Mouse (Mus musculus): ENCODE results near the gene Mxra8.

Mxra8 gene

GRCm38 (mm10) chr4:155837404-155838010 lies 2.0 kb upstream of the Mxra8 start:
- DNase-seq (ENCODE audit: low spot score), result no peak

GRCm38 (mm10) chr4:155838187-155839153 lies 1.0 kb upstream of the Mxra8 start:
- no peak for DNase-seq (ENCODE audit: low spot score)

GRCm38 (mm10) chr4:155840076-155841002 lies 859 bp downstream of the Mxra8 start:
- no peak for DNase-seq (ENCODE audit: low spot score)

- DNase-seq (ENCODE audit: low spot score), result peak; percentile 59
These were observed 1.5 kb downstream of the Mxra8 start for GRCm38 (mm10) chr4:155841003-155841454.

- DNase-seq (ENCODE audit: low spot score), result no peak
These were observed 2.3 kb downstream of the Mxra8 start for GRCm38 (mm10) chr4:155841651-155842270.

GRCm38 (mm10) chr4:155843231-155843630 lies 3.8 kb downstream of the Mxra8 start:
- no peak for DNase-seq (ENCODE audit: low spot score)

- peak; percentile 94 for DNase-seq (ENCODE audit: low spot score)
These were observed 7.5 kb downstream of the Mxra8 start, which contains the start of gene Dvl1 for GRCm38 (mm10) chr4:155846871-155847578. TSS of gene Dvl1 (plus strand) at chr4:155847402.

- no peak for DNase-seq (ENCODE audit: low spot score)
These were observed 8.3 kb downstream of the Mxra8 start for GRCm38 (mm10) chr4:155847591-155848352.

- DNase-seq (ENCODE audit: low spot score), result no peak
These were observed 9.1 kb downstream of the Mxra8 start for GRCm38 (mm10) chr4:155848434-155849095.

GRCm38 (mm10) chr4:155849391-155849790 lies 9.9 kb downstream of the Mxra8 start:
- no peak for DNase-seq (ENCODE audit: low spot score)

GRCm38 (mm10) chr4:155849792-155850451 lies 10.4 kb downstream of the Mxra8 start:
- DNase-seq (ENCODE audit: low spot score), result no peak

- DNase-seq (ENCODE audit: low spot score), result no peak
These were observed 11.9 kb downstream of the Mxra8 start for GRCm38 (mm10) chr4:155851368-155851767.

- DNase-seq (ENCODE audit: low spot score), result no peak
These were observed 12.5 kb downstream of the Mxra8 start for GRCm38 (mm10) chr4:155851951-155852411.

- no peak for DNase-seq (ENCODE audit: low spot score)
These were observed 13.9 kb downstream of the Mxra8 start for GRCm38 (mm10) chr4:155853421-155853820.

GRCm38 (mm10) chr4:155854991-155855390 lies 15.5 kb downstream of the Mxra8 start:
- no peak for DNase-seq (ENCODE audit: low spot score)

GRCm38 (mm10) chr4:155856071-155856470 lies 16.6 kb downstream of the Mxra8 start:
- DNase-seq (ENCODE audit: low spot score), result no peak

GRCm38 (mm10) chr4:155856881-155857280 lies 17.4 kb downstream of the Mxra8 start:
- no peak for DNase-seq (ENCODE audit: low spot score)

- no peak for DNase-seq (ENCODE audit: low spot score)
These were observed 19.8 kb downstream of the Mxra8 start for GRCm38 (mm10) chr4:155859318-155859717.

GRCm38 (mm10) chr4:155861787-155862186 lies 22.3 kb downstream of the Mxra8 start:
- no peak for DNase-seq (ENCODE audit: low spot score)

Data from spleen, adult 12 weeks (tissue).